In genomic region chr11:87446159-87446558, GRCm38 (mm10) we compare ENCODE assay signal across 17 mouse cellular contexts. TPM values are rescaled to one million over a fixed set of nuclear protein-coding genes. Genes with fewer than 3 reads are reported as not detected.
"Had no signal": no experiment of that assay in that cellular context is flagged by ENCODE, and none has a peak within 500 bp of the region (broad histone marks: within the 10 kb centered on the region; RNA-seq: fewer than 3 reads in every experiment).

No protein-coding gene starts in this region.

- H3K27me3 ChIP-seq: neural tube, embryonic 13.5 days; neural tube, embryonic 15.5 days; stomach, embryonic 15.5 days had no signal

- H3K27ac ChIP-seq: neural tube, embryonic 13.5 days; neural tube, embryonic 15.5 days; stomach, embryonic 15.5 days; stomach, postnatal 0 days had no signal

- H3K4me3 ChIP-seq: neural tube, embryonic 13.5 days; neural tube, embryonic 15.5 days; stomach, embryonic 15.5 days had no signal

- H3K9me3 ChIP-seq: neural tube, embryonic 13.5 days; neural tube, embryonic 15.5 days; stomach, embryonic 15.5 days had no signal

- DNase-seq: retina, postnatal 1 day; right cerebral cortex, adult 18-20 months; right cerebral cortex, postnatal 14 days; right cerebral cortex, postnatal 25 days; right cerebral cortex, postnatal 4 days; spleen, adult 18-20 months; thymus, adult 18-20 months; thymus, adult 2 months; thymus, postnatal 14 days; thymus, postnatal 25 days; thymus, postnatal 36 days; thymus, postnatal 4 days had no signal

- H3K4me2 ChIP-seq: neural tube, embryonic 13.5 days; neural tube, embryonic 15.5 days; stomach, embryonic 15.5 days had no signal

- H3K9ac ChIP-seq: neural tube, embryonic 13.5 days; neural tube, embryonic 15.5 days; stomach, embryonic 15.5 days had no signal

- H3K36me3 ChIP-seq: neural tube, embryonic 13.5 days; neural tube, embryonic 15.5 days; stomach, embryonic 15.5 days had no signal

RNA-seq across cellular contexts. Expression of gene Tex14, which starts 41.3 kb away (rescaled TPM):
- polyA plus RNA-seq: stomach, embryonic 14.5 days had no signal
